ENCODE assay signal across 8 mouse cellular contexts in the genomic region with DNA sequence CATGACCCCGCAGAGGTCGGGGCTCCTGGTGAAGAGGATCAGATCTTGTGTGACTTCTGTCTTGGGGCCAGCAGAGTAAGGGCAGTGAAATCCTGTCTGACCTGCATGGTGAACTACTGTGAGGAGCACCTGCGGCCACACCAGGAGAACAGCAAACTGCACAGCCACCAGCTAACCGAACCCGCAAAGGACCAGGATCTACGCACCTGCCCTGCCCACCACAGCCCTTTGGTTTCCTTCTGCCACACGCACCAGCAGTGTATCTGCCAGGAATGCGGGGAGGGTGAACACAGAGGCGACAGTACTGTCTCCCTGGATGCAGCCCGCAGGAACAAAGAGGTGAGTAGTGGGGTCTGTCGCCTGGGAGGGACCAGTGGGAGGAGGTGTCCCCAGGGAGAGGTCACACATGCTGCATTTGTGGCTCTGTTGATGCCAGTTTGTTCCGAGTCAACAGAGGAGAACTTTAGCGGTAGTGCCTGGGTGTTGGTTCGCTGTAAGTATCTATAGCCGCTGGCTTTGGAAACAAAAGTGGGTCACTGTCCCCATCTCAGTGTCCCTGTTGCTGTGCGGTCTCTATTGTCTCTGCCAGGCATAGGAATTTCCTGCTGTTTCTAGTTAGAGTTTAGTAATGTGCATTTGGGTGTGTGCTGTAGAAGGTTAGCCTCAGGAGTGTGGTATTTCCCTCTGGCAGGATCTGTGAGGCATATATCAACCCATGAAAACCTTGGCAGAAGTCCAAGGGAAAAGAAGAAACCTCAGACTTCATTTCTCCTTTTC. TPM values are rescaled to one million over a fixed set of nuclear protein-coding genes. Genes with fewer than 3 reads are reported as not detected.
DNase-seq lines count a peak whose midpoint lies in the region; ATAC-seq and TF ChIP-seq lines count a peak whose summit lies in the region.

No protein-coding gene starts in this region.

- H3K9me3 ChIP-seq in intestine, embryonic 15.5 days = no peaks in the 10 kb centered on the region
- H3K9me3 ChIP-seq in lung, embryonic 15.5 days = no peaks in the 10 kb centered on the region

- no peaks in the 10 kb centered on the region for H3K36me3 ChIP-seq in intestine, embryonic 15.5 days
- no peaks in the 10 kb centered on the region for H3K36me3 ChIP-seq in lung, embryonic 15.5 days

- 7% methylated on average over 16 of the region's 16 CpGs for WGBS in intestine, embryonic 15.5 days
- whole genome bisulfite sequencing in lung, embryonic 15.5 days = 5% methylated on average over 16 of the region's 16 CpGs
- 17% methylated on average over 16 of the region's 16 CpGs for WGBS in olfactory bulb, adult 2 months

- TF ChIP-seq POLR2A in brain, embryonic 14.5 days (IDR thresholded peaks at IDR 0.05; ENCODE audit: borderline replicate concordance, extremely low read depth, insufficient read depth, insufficient read length, poor library complexity, severe bottlenecking) = no peak
- TF ChIP-seq POLR2A in olfactory bulb, adult 2 months (IDR thresholded peaks at IDR 0.05; ENCODE audit: insufficient read depth, low read depth, low read length) = no peak

- H3K27me3 ChIP-seq in intestine, embryonic 15.5 days (replicated peaks) = no peaks in the 10 kb centered on the region
- no peaks in the 10 kb centered on the region for H3K27me3 ChIP-seq in lung, embryonic 15.5 days

- TF ChIP-seq CTCF in brain, embryonic 14.5 days (IDR thresholded peaks at IDR 0.05; ENCODE audit: borderline replicate concordance, extremely low read depth, insufficient read depth, insufficient read length) = no peak
- no peak for TF ChIP-seq CTCF in olfactory bulb, adult 2 months (IDR thresholded peaks at IDR 0.05; ENCODE audit: insufficient read depth, low read depth, low read length)

- peak overlapping the region; percentile 89 for H3K4me2 ChIP-seq in intestine, embryonic 15.5 days (replicated peaks)
- peak overlapping the region; percentile 79 for H3K4me2 ChIP-seq in lung, embryonic 15.5 days

- peak overlapping the region; percentile 53 for H3K4me3 ChIP-seq in intestine, embryonic 15.5 days (replicated peaks)
- H3K4me3 ChIP-seq in lung, embryonic 15.5 days = peak overlapping the region; percentile 54
- peak overlapping the region; percentile 17 for H3K4me3 ChIP-seq in olfactory bulb, adult 2 months (ENCODE audit: insufficient read depth, low read depth, low read length)

- H3K27ac ChIP-seq in intestine, embryonic 15.5 days = peak overlapping the region; percentile 86
- peak overlapping the region; percentile 87 for H3K27ac ChIP-seq in lung, embryonic 15.5 days
- H3K27ac ChIP-seq in olfactory bulb, adult 2 months (ENCODE audit: insufficient read depth, low read depth, low read length) = no peak overlapping the region

- ATAC-seq in intestine, embryonic 15.5 days = peak; percentile 54
- ATAC-seq in lung, embryonic 15.5 days (ENCODE audit: borderline replicate concordance, extremely low read depth, low FRiP score, low TSS enrichment) = peak; percentile 41

- peak; percentile 27 for DNase-seq in right cerebral cortex, postnatal 10 days (ENCODE audit: low spot score in 2 of 2)
- DNase-seq in right cerebral cortex, postnatal 25 days = no peak
- peak; percentile 41 for DNase-seq in brain, embryonic 14.5 days (ENCODE audit: low read depth)
- DNase-seq in gastrocnemius, postnatal 25 days = peak; percentile 30
- no peak for DNase-seq in layer of hippocampus, adult 18-20 months (ENCODE audit: low spot score in 2 of 2)

- H3K9ac ChIP-seq in intestine, embryonic 15.5 days = peak overlapping the region; percentile 63
- peak overlapping the region; percentile 41 for H3K9ac ChIP-seq in lung, embryonic 15.5 days

- H3K4me1 ChIP-seq in intestine, embryonic 15.5 days (replicated peaks) = peaks cover 26% of the 10 kb centered on the region
- peaks cover 40% of the 10 kb centered on the region for H3K4me1 ChIP-seq in lung, embryonic 15.5 days
- H3K4me1 ChIP-seq in olfactory bulb, adult 2 months (ENCODE audit: control insufficient read depth, insufficient read depth, low read length) = peaks cover 11% of the 10 kb centered on the region

RNA-seq across cellular contexts. Expression of a gene that starts 0.8 kb away (rescaled TPM):
- 4.1 and 5.7 TPM in 2 replicates for polyA plus RNA-seq in brain, embryonic 14.5 days (2012; rRNA removed)
- total RNA-seq in gastrocnemius, postnatal 25 days (2021) = 10 to 100 TPM; 31.4 to 37.4 TPM
- 11.1 and 11.3 TPM in 2 replicates for polyA plus RNA-seq in intestine, embryonic 15.5 days (2015; fragmentation: Nextera tagmentation; extraction: Ambion mirVana)
- polyA plus RNA-seq in lung, embryonic 15.5 days (2015; fragmentation: Nextera tagmentation; extraction: Ambion mirVana) = 20.2 and 23.6 TPM in 2 replicates
- not detected in 2 replicates for polyA plus RNA-seq in olfactory bulb, adult 2 months (2012; ENCODE audit: insufficient read depth, insufficient read length, low replicate concordance, missing spikeins)
- 1 to 10 TPM; 1.4 TPM for total RNA-seq in layer of hippocampus, adult 18-20 months (2021)

RNA-seq across cellular contexts. Expression of a gene that starts 26.0 kb away (rescaled TPM):
- 0.20 and 0.45 TPM in 2 replicates for polyA plus RNA-seq in brain, embryonic 14.5 days (2012; rRNA removed)
- total RNA-seq in gastrocnemius, postnatal 25 days (2021) = under 1 TPM; 0.10 to 0.21 TPM
- 0.14 and 0.27 TPM in 2 replicates for polyA plus RNA-seq in intestine, embryonic 15.5 days (2015; fragmentation: Nextera tagmentation; extraction: Ambion mirVana)
- polyA plus RNA-seq in lung, embryonic 15.5 days (2015; fragmentation: Nextera tagmentation; extraction: Ambion mirVana) = 0.38 and 0.49 TPM in 2 replicates
- polyA plus RNA-seq in olfactory bulb, adult 2 months (2012; ENCODE audit: insufficient read depth, insufficient read length, low replicate concordance, missing spikeins) = not detected in 2 replicates
- 1 to 10 TPM; 1.1 to 1.4 TPM for total RNA-seq in layer of hippocampus, adult 18-20 months (2021)

RNA-seq across cellular contexts. Expression of a gene that starts 31.6 kb away (rescaled TPM):
- polyA plus RNA-seq in brain, embryonic 14.5 days (2012; rRNA removed) = 19.8 and 21.0 TPM in 2 replicates
- total RNA-seq in gastrocnemius, postnatal 25 days (2021) = 1 to 10 TPM in 1 of 2 experiments, under 1 TPM in 1; 0.95 to 1.1 TPM
- polyA plus RNA-seq in intestine, embryonic 15.5 days (2015; fragmentation: Nextera tagmentation; extraction: Ambion mirVana) = 13.1 and 13.5 TPM in 2 replicates
- 16.6 and 16.7 TPM in 2 replicates for polyA plus RNA-seq in lung, embryonic 15.5 days (2015; fragmentation: Nextera tagmentation; extraction: Ambion mirVana)
- not detected in 2 replicates for polyA plus RNA-seq in olfactory bulb, adult 2 months (2012; ENCODE audit: insufficient read depth, insufficient read length, low replicate concordance, missing spikeins)
- total RNA-seq in layer of hippocampus, adult 18-20 months (2021) = 10 to 100 TPM; 19.4 to 19.7 TPM

RNA-seq across cellular contexts. Expression of a gene that starts 58.4 kb away (rescaled TPM):
- 25.7 and 29.3 TPM in 2 replicates for polyA plus RNA-seq in brain, embryonic 14.5 days (2012; rRNA removed)
- 1 to 10 TPM; 6.7 to 8.0 TPM for total RNA-seq in gastrocnemius, postnatal 25 days (2021)
- 79.6 and 82.3 TPM in 2 replicates for polyA plus RNA-seq in intestine, embryonic 15.5 days (2015; fragmentation: Nextera tagmentation; extraction: Ambion mirVana)
- 69.3 and 74.3 TPM in 2 replicates for polyA plus RNA-seq in lung, embryonic 15.5 days (2015; fragmentation: Nextera tagmentation; extraction: Ambion mirVana)
- not detected in 2 replicates for polyA plus RNA-seq in olfactory bulb, adult 2 months (2012; ENCODE audit: insufficient read depth, insufficient read length, low replicate concordance, missing spikeins)
- total RNA-seq in layer of hippocampus, adult 18-20 months (2021) = 10 to 100 TPM; 35.9 to 37.4 TPM

Comparison
In these comparisons a context has a peak if more than half of its experiments do, and no peak if none do; other contexts are left out.
1. DNase-seq: peak in right cerebral cortex, postnatal 10 days (2 of 2), brain, embryonic 14.5 days (single experiment) and gastrocnemius, postnatal 25 days (single experiment); none in right cerebral cortex, postnatal 25 days (single experiment) and layer of hippocampus, adult 18-20 months (0 of 2).
2. Peak in every context shown above with its lines, with median percentiles within 50 percentile points of each other: H3K4me3 ChIP-seq.